Mouse (Mus musculus) G1E (cell line): Measurements from ENCODE around the gene Gm21083.
"Not testable (repeated sequence)": the region's sequence is repeated elsewhere in the genome, so short reads cannot be mapped to it uniquely, and the experiment has no call there.

Source experiments
- CTCF ChIP-seq: IDR thresholded peaks from 2 replicates; pipeline ENCODE4 v1.5.1; 2012; ENCODE audit warnings: low read depth, low read length, inconsistent platforms, mixed read lengths
- GATA1 ChIP-seq: IDR thresholded peaks from 2 replicates; pipeline ENCODE4 v1.6.1; 2012; ENCODE audit warnings: borderline replicate concordance, low read length, inconsistent platforms, mixed read lengths

DNA sequence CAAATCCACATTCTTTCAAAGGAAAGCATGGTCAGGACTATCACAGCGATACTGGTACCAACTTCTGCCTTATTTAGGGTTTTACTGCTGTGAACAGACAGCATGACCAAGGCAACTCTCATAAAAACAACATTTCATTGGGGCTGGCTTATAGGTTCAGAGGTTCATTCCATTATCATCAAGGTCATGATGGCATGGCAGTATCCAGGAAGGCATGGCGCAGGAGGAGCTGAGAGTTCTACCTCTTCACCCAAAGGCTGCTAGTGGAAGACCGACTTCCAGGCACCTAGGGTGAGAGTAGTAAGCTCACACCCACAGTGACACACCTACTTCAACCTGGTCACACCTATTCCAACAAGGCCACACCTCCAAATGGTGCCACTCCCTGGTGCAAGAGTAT is 39.1 kb downstream of the Gm21083 start:
- not testable (repeated sequence) for TF ChIP-seq CTCF, GATA1
